9 mouse cellular contexts compared by ENCODE assay signal in genomic region chr16:9992076-9992772, GRCm38 (mm10). TPM values are rescaled to one million over a fixed set of nuclear protein-coding genes. Genes with fewer than 3 reads are reported as not detected.
DNase-seq lines count a peak whose midpoint lies in the region; ATAC-seq and TF ChIP-seq lines count a peak whose summit lies in the region.
"Had no signal": no experiment of that assay in that cellular context is flagged by ENCODE, and none has a peak within 500 bp of the region (broad histone marks: within the 10 kb centered on the region; RNA-seq: fewer than 3 reads in every experiment).

No protein-coding gene starts in this region.

- TF ChIP-seq CTCF in layer of hippocampus, adult 2 months (conservative IDR thresholded peaks at IDR 0.05): peak; percentile 37
- TF ChIP-seq CTCF in forebrain, postnatal 0 days (IDR thresholded peaks at IDR 0.05; ENCODE audit: low read depth): peak; percentile 23; the same call in 1 of the 2 replicates

- H3K9ac ChIP-seq in embryonic facial prominence, embryonic 11.5 days (replicated peaks; ENCODE audit: low read length): no peak overlapping the region
- peak overlapping the region; percentile 61 for H3K9ac ChIP-seq in forebrain, postnatal 0 days
- H3K9ac ChIP-seq in midbrain, embryonic 16.5 days (ENCODE audit: low read depth, low read length): peak overlapping the region; percentile 83

- H3K36me3 ChIP-seq in embryonic facial prominence, embryonic 11.5 days (replicated peaks; ENCODE audit: control insufficient read depth, insufficient read depth, low read depth, low read length): no peaks in the 10 kb centered on the region
- H3K36me3 ChIP-seq in forebrain, postnatal 0 days (ENCODE audit: insufficient read depth): no peaks in the 10 kb centered on the region
- no peaks in the 10 kb centered on the region for H3K36me3 ChIP-seq in midbrain, embryonic 16.5 days (ENCODE audit: control insufficient read depth, insufficient read depth, low read length)

- H3K9me3 ChIP-seq in embryonic facial prominence, embryonic 11.5 days (replicated peaks; ENCODE audit: control insufficient read depth, low read length): no peaks in the 10 kb centered on the region
- H3K9me3 ChIP-seq in forebrain, postnatal 0 days (ENCODE audit: low read length): no peaks in the 10 kb centered on the region
- no peaks in the 10 kb centered on the region for H3K9me3 ChIP-seq in midbrain, embryonic 16.5 days (replicated peaks; ENCODE audit: control insufficient read depth, low read length, poor library complexity, severe bottlenecking)

- peak overlapping the region; percentile 27 for H3K4me2 ChIP-seq in embryonic facial prominence, embryonic 11.5 days (ENCODE audit: low read depth, low read length)
- peak overlapping the region; percentile 90 for H3K4me2 ChIP-seq in forebrain, postnatal 0 days (ENCODE audit: low read depth)
- peak overlapping the region; percentile 97 for H3K4me2 ChIP-seq in midbrain, embryonic 16.5 days (ENCODE audit: low read length)

- H3K4me1 ChIP-seq in embryonic facial prominence, embryonic 11.5 days (ENCODE audit: control insufficient read depth, insufficient read depth, low read length): peaks cover 10% of the 10 kb centered on the region
- H3K4me1 ChIP-seq in forebrain, postnatal 0 days (ENCODE audit: insufficient read depth): peaks cover 4% of the 10 kb centered on the region; the same call in 1 of the 2 replicates
- peaks cover 17% of the 10 kb centered on the region for H3K4me1 ChIP-seq in midbrain, embryonic 16.5 days (ENCODE audit: control insufficient read depth, insufficient read depth, low read length)

- H3K4me3 ChIP-seq in layer of hippocampus, adult 2 months: peak overlapping the region; percentile 77
- H3K4me3 ChIP-seq in embryonic facial prominence, embryonic 11.5 days (ENCODE audit: low read depth, low read length): peak overlapping the region; percentile 41; the same call in 1 of the 2 replicates
- H3K4me3 ChIP-seq in forebrain, postnatal 0 days (ENCODE audit: low read depth, low read length): peak overlapping the region; percentile 49
- peak overlapping the region; percentile 70 for H3K4me3 ChIP-seq in midbrain, embryonic 16.5 days (ENCODE audit: low read depth, low read length)
- H3K4me3 ChIP-seq: erythroblast, embryonic 14.5 days had no signal

- H3K27me3 ChIP-seq in embryonic facial prominence, embryonic 11.5 days (ENCODE audit: control insufficient read depth, insufficient read depth, low read length): peaks cover 48% of the 10 kb centered on the region
- H3K27me3 ChIP-seq in forebrain, postnatal 0 days (ENCODE audit: insufficient read depth, low read length): peaks cover 14% of the 10 kb centered on the region
- peaks cover 14% of the 10 kb centered on the region for H3K27me3 ChIP-seq in midbrain, embryonic 16.5 days (ENCODE audit: control insufficient read depth, insufficient read depth, low read depth, low read length)

- DNase-seq in layer of hippocampus, adult 2 months (ENCODE audit: low spot score in 2 of 2): no peak
- DNase-seq in layer of hippocampus, postnatal 14 days (ENCODE audit: low spot score in 2 of 2): no peak
- DNase-seq in embryonic facial prominence, embryonic 11.5 days (ENCODE audit: low spot score): no peak
- no peak for DNase-seq in forebrain, postnatal 0 days
- no peak for DNase-seq in frontal cortex, postnatal 14 days (ENCODE audit: low spot score in 2 of 2)
- DNase-seq: lung, postnatal 36 days had no signal

- WGBS in embryonic facial prominence, embryonic 11.5 days: 15% methylated on average over 34 of the region's 34 CpGs
- 21% methylated on average over 34 of the region's 34 CpGs for WGBS in forebrain, postnatal 0 days
- 17% methylated on average over 34 of the region's 34 CpGs for WGBS in midbrain, embryonic 16.5 days

- peak overlapping the region; percentile 98 for H3K27ac ChIP-seq in layer of hippocampus, adult 2 months
- H3K27ac ChIP-seq in embryonic facial prominence, embryonic 11.5 days (replicated peaks; ENCODE audit: low read depth, low read length): no peak overlapping the region
- no peak overlapping the region for H3K27ac ChIP-seq in forebrain, postnatal 0 days (ENCODE audit: low read depth, low read length)
- no peak overlapping the region for H3K27ac ChIP-seq in midbrain, embryonic 16.5 days (ENCODE audit: low read length)

- no peak for ATAC-seq in embryonic facial prominence, embryonic 11.5 days (replicated peaks; ENCODE audit: insufficient number of reproducible peaks, low FRiP score, low TSS enrichment, low read depth)
- no peak for ATAC-seq in forebrain, postnatal 0 days
- no peak for ATAC-seq in midbrain, embryonic 16.5 days
- no peak for ATAC-seq in erythroblast, adult 5-6 weeks (replicated peaks; ENCODE audit: low FRiP score, poor library complexity, severe bottlenecking)

RNA-seq across cellular contexts. Expression of gene Grin2a, which starts 3.1 kb away (rescaled TPM):
- total RNA-seq in layer of hippocampus, adult 2 months (2021): 100 to 1,000 TPM; 384 to 411 TPM
- 100 to 1,000 TPM; 273 to 305 TPM for total RNA-seq in layer of hippocampus, postnatal 14 days (2021)
- polyA plus RNA-seq in embryonic facial prominence, embryonic 11.5 days (2014; fragmentation: Nextera tagmentation; extraction: Ambion mirVana): 0.15 and 0.22 TPM in 2 replicates
- total RNA-seq in forebrain, postnatal 0 days (2014; rRNA removed): 7.0 and 9.9 TPM in 2 replicates
- polyA plus RNA-seq in forebrain, postnatal 0 days (2015; fragmentation: Nextera tagmentation; extraction: Ambion mirVana): 1.0 and 3.7 TPM in 2 replicates
- polyA plus RNA-seq in midbrain, embryonic 16.5 days (2015; fragmentation: Nextera tagmentation; extraction: Ambion mirVana): 6.2 and 7.6 TPM in 2 replicates
- not detected in 2 replicates for total RNA-seq in erythroblast, adult 5-6 weeks (2015; ENCODE audit: low replicate concordance)
- total RNA-seq in erythroblast, adult 5-6 weeks (2017; ENCODE audit: low replicate concordance): under 0.01 TPM in 1 of 2 replicates, not detected in the other

Comparison
In these comparisons a context has a peak if more than half of its experiments do, and no peak if none do; other contexts are left out.
1. H3K4me2 ChIP-seq: peak in every context shown above with its lines; median percentile 97 in midbrain, embryonic 16.5 days; 90 in forebrain, postnatal 0 days; 27 in embryonic facial prominence, embryonic 11.5 days.
2. RNA of gene Grin2a, which starts 3.1 kb away (total RNA-seq): 384 to 411 TPM in layer of hippocampus, adult 2 months and 273 to 305 TPM in layer of hippocampus, postnatal 14 days; 7.0 to 9.9 TPM in forebrain, postnatal 0 days and under 0.01 TPM in erythroblast, adult 5-6 weeks; every median in the first group is over 10 times any median in the second.
3. Peak in every context shown above with its lines, with median percentiles within 50 percentile points of each other: H3K4me3 ChIP-seq.